Mouse (Mus musculus) myocyte (in vitro differentiated cells): ENCODE data around the gene Tspan18.

Experiments used
- CEBPB ChIP-seq: IDR thresholded peaks from 2 replicates; pipeline ENCODE4 v1.6.1; 2011; ENCODE audit warnings: mild to moderate bottlenecking, moderate library complexity; ENCODE audit not compliant: poor library complexity, insufficient read depth, severe bottlenecking
- E2F4 ChIP-seq: IDR thresholded peaks from one replicate; pipeline ENCODE4 v1.6.1; 2011; ENCODE audit warnings: mild to moderate bottlenecking, control low read depth, moderate library complexity; ENCODE audit not compliant: insufficient read depth
- MAX ChIP-seq: IDR thresholded peaks from one replicate; pipeline ENCODE4 v1.6.1; 2011; ENCODE audit warnings: low read depth, mild to moderate bottlenecking, control low read depth
- MYOD1 ChIP-seq, 3 experiments: IDR thresholded peaks; one replicate each; pipeline ENCODE4 v1.6.1; 2011; ENCODE audit warnings: control low read depth in 2 of 3, low read depth in 2 of 3, mild to moderate bottlenecking in 2 of 3, moderate library complexity in 1 of 3; ENCODE audit not compliant: insufficient read length in 2 of 3, control insufficient read depth in 1 of 3
- MYOG ChIP-seq, 3 experiments: IDR thresholded peaks; one replicate each; pipeline ENCODE4 v1.6.1; 2011; ENCODE audit warnings: control low read depth in 2 of 3, low read depth in 2 of 3, mild to moderate bottlenecking in 2 of 3; ENCODE audit not compliant: insufficient read length in 2 of 3, control insufficient read depth in 1 of 3, insufficient read depth in 1 of 3
- POLR2A ChIP-seq: IDR thresholded peaks from one replicate; pipeline ENCODE4 v1.6.1; 2011; ENCODE audit warnings: low read depth, mild to moderate bottlenecking, control low read depth, moderate library complexity; ENCODE audit not compliant: insufficient read length
- POLR2AphosphoS2 ChIP-seq: IDR thresholded peaks from one replicate; pipeline ENCODE4 v1.6.1; 2011; ENCODE audit warnings: low read depth, control low read depth; ENCODE audit not compliant: insufficient read length
- SRF ChIP-seq: IDR thresholded peaks from one replicate; pipeline ENCODE4 v1.6.1; 2011; ENCODE audit warnings: low read depth; ENCODE audit not compliant: control insufficient read depth, insufficient read length
- TCF12 ChIP-seq: IDR thresholded peaks from one replicate; pipeline ENCODE4 v1.6.1; 2011; ENCODE audit warnings: mild to moderate bottlenecking, control low read depth; ENCODE audit not compliant: poor library complexity, insufficient read depth, severe bottlenecking
- TCF3 ChIP-seq: IDR thresholded peaks from one replicate; pipeline ENCODE4 v1.6.1; 2011; ENCODE audit warnings: low read depth, control low read depth; ENCODE audit not compliant: insufficient read length
- USF1 ChIP-seq: IDR thresholded peaks from one replicate; pipeline ENCODE4 v1.6.1; 2011; ENCODE audit warnings: low read depth, mild to moderate bottlenecking, control low read depth, moderate library complexity

DNA sequence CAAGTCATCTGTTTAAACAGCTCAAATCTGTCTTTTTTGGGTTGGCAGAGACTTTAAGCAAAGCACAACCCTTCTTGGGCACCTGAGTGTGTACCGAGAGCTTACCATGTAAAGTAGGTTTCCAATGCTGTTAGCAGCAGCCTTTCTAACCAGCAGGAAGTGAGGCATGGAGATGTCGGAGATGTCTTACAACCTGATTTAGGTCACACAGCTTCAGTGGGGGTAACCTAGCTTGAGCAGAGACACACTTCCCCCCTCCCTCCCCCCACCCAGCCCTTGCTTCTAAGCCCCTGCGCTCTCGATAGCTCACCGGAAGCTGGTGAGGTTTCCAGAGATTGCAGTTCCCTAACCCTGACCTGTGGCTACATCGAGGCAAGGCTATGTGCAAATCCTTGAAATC, 129.7 kb downstream of the Tspan18 start:
- TF ChIP-seq MAX: no peak
- TF ChIP-seq USF1: no peak
- no peak for TF ChIP-seq POLR2A
- no peak for TF ChIP-seq SRF
- no peak for TF ChIP-seq MYOG (IDR thresholded peaks at IDR 0.05; ENCODE audit: control insufficient read depth in 1 of 3, insufficient read depth in 1 of 3, insufficient read length in 2 of 3, low read depth in 2 of 3)
- no peak for TF ChIP-seq CEBPB
- TF ChIP-seq TCF12: no peak
- TF ChIP-seq TCF3: no peak
- no peak for TF ChIP-seq E2F4
- TF ChIP-seq POLR2AphosphoS2: no peak
- TF ChIP-seq MYOD1 (IDR thresholded peaks at IDR 0.05; ENCODE audit: control insufficient read depth in 1 of 3, insufficient read length in 2 of 3, low read depth in 2 of 3): no peak
